Mouse (Mus musculus) cerebellum, postnatal 25 days (tissue): ENCODE measurements around the gene Rora.
A peak's percentile ranks its signal among the peaks of the same experiment; 100 is the strongest.

Source experiments
- DNase-seq, 2 experiments: peaks; one replicate each; pipeline ENCODE4 v3.0.0; 2021; ENCODE audit warnings: mixed read lengths in 2 of 2

Gene Rora

GRCm38 (mm10) chr9:68760876-68761275 lies 107.3 kb downstream of the Rora start:
- DNase-seq, result peak in 1 of 2 experiments; percentile 16

- DNase-seq, result no peak
These were observed 108.1 kb downstream of the Rora start for GRCm38 (mm10) chr9:68761672-68762071.

- DNase-seq, result peak; percentile 47 to 63
These were observed 112.0 kb downstream of the Rora start for GRCm38 (mm10) chr9:68765595-68765994.

GRCm38 (mm10) chr9:68769638-68770037 lies 116.1 kb downstream of the Rora start:
- no peak for DNase-seq

GRCm38 (mm10) chr9:68771383-68771782 lies 117.8 kb downstream of the Rora start:
- no peak for DNase-seq

- no peak for DNase-seq
These were observed 120.2 kb downstream of the Rora start for GRCm38 (mm10) chr9:68773770-68774169.

- no peak for DNase-seq
These were observed 128.4 kb downstream of the Rora start for GRCm38 (mm10) chr9:68782011-68782410.

GRCm38 (mm10) chr9:68782604-68783003 lies 129.0 kb downstream of the Rora start:
- DNase-seq, result no peak

GRCm38 (mm10) chr9:68783246-68783645 lies 129.7 kb downstream of the Rora start:
- DNase-seq, result no peak

GRCm38 (mm10) chr9:68786614-68787293 lies 133.2 kb downstream of the Rora start:
- no peak for DNase-seq

GRCm38 (mm10) chr9:68787665-68788064 lies 134.1 kb downstream of the Rora start:
- no peak for DNase-seq

GRCm38 (mm10) chr9:68790922-68791321 lies 137.3 kb downstream of the Rora start:
- no peak for DNase-seq

GRCm38 (mm10) chr9:68791982-68792540 lies 138.5 kb downstream of the Rora start:
- DNase-seq, result peak in 1 of 2 experiments; percentile 33

- no peak for DNase-seq
These were observed 141.7 kb downstream of the Rora start for GRCm38 (mm10) chr9:68795314-68795713.

GRCm38 (mm10) chr9:68798221-68798620 lies 144.6 kb downstream of the Rora start:
- DNase-seq, result no peak

- DNase-seq, result no peak
These were observed 145.5 kb downstream of the Rora start for GRCm38 (mm10) chr9:68799065-68799464.

GRCm38 (mm10) chr9:68804229-68804628 lies 150.6 kb downstream of the Rora start:
- no peak for DNase-seq

- DNase-seq, result no peak
These were observed 152.2 kb downstream of the Rora start for GRCm38 (mm10) chr9:68805776-68806175.

- DNase-seq, result no peak
These were observed 154.1 kb downstream of the Rora start for GRCm38 (mm10) chr9:68807735-68808134.

- no peak for DNase-seq
These were observed 155.9 kb downstream of the Rora start for GRCm38 (mm10) chr9:68809536-68809935.

GRCm38 (mm10) chr9:68814723-68815122 lies 161.1 kb downstream of the Rora start:
- DNase-seq, result peak in 1 of 2 experiments; percentile 44

GRCm38 (mm10) chr9:68815877-68816276 lies 162.3 kb downstream of the Rora start:
- no peak for DNase-seq

GRCm38 (mm10) chr9:68820036-68820435 lies 166.4 kb downstream of the Rora start:
- DNase-seq, result peak in 1 of 2 experiments; percentile 58

- peak; percentile 93 for DNase-seq
These were observed 166.9 kb downstream of the Rora start for GRCm38 (mm10) chr9:68820478-68820877.

- DNase-seq, result no peak
These were observed 167.8 kb downstream of the Rora start for GRCm38 (mm10) chr9:68821388-68821787.
